Mouse (Mus musculus): Measurements from ENCODE around the gene B430306N03Rik. TPM values are rescaled to one million over a fixed set of nuclear protein-coding genes. Genes with fewer than 3 reads are reported as not detected.

The B430306N03Rik gene
- polyA plus RNA-seq, 1 experiment from 2014 or later, result not detected

GRCm38 (mm10) chr17:48280943-48281738 lies 34.8 kb upstream of the B430306N03Rik start:
- H3K4me1 ChIP-seq, result peaks cover 8% of the 10 kb centered on the region; the same call in 1 of the 2 replicates
- peak overlapping the region; percentile 56 for H3K4me2 ChIP-seq (replicated peaks)
- ATAC-seq (ENCODE audit: low FRiP score), result peak; percentile 56; the same call in 1 of the 2 replicates
- no peaks in the 10 kb centered on the region for H3K27me3 ChIP-seq
- H3K36me3 ChIP-seq, result no peaks in the 10 kb centered on the region
- H3K9me3 ChIP-seq (replicated peaks), result no peaks in the 10 kb centered on the region
- H3K9ac ChIP-seq, result peak overlapping the region; percentile 53
- WGBS, result 25% methylated on average over 18 of the region's 18 CpGs
- H3K4me3 ChIP-seq, result peak overlapping the region; percentile 30
- H3K27ac ChIP-seq, result peak overlapping the region; percentile 37; the same call in 1 of the 2 replicates

GRCm38 (mm10) chr17:48281739-48282085 lies 34.2 kb upstream of the B430306N03Rik start:
- WGBS, result 4% methylated on average over 3 of the region's 3 CpGs
- Histone ChIP-seq H3K4me2 (replicated peaks) (peak overlapping the region; percentile 56), H3K27me3 (no peaks in the 10 kb centered on the region), H3K9me3 (replicated peaks) (no peaks in the 10 kb centered on the region), H3K36me3 (no peaks in the 10 kb centered on the region), H3K9ac (peak overlapping the region; percentile 53), H3K4me3 (peak overlapping the region; percentile 30), H3K4me1 (peaks cover 8% of the 10 kb centered on the region; the same call in 1 of the 2 replicates), H3K27ac (no peak overlapping the region)
- ATAC-seq (ENCODE audit: low FRiP score), result 0 out of 2 replicates have a peak, but pooled peaks have one; percentile 16

- no peak overlapping the region for H3K27ac ChIP-seq
- no peaks in the 10 kb centered on the region for H3K27me3 ChIP-seq
- H3K36me3 ChIP-seq, result no peaks in the 10 kb centered on the region
- H3K4me2 ChIP-seq (replicated peaks), result no peak overlapping the region
- 85% methylated on average over 1 of the region's 1 CpGs for WGBS
- H3K9me3 ChIP-seq (replicated peaks), result no peaks in the 10 kb centered on the region
- no peaks in the 10 kb centered on the region for H3K4me1 ChIP-seq
- ATAC-seq (ENCODE audit: low FRiP score), result no peak
- no peak overlapping the region for H3K9ac ChIP-seq
- H3K4me3 ChIP-seq, result no peak overlapping the region
Measured at GRCm38 (mm10) chr17:48286765-48287164, 29.2 kb upstream of the B430306N03Rik start.

- Histone ChIP-seq H3K9me3 (replicated peaks) (no peaks in the 10 kb centered on the region), H3K4me1 (no peaks in the 10 kb centered on the region), H3K36me3 (no peaks in the 10 kb centered on the region), H3K4me2 (replicated peaks) (no peak overlapping the region), H3K27me3 (no peaks in the 10 kb centered on the region), H3K9ac (no peak overlapping the region), H3K27ac (no peak overlapping the region), H3K4me3 (no peak overlapping the region)
- WGBS, result 59% methylated on average over 2 of the region's 2 CpGs
- no peak for ATAC-seq (ENCODE audit: low FRiP score)
Measured at GRCm38 (mm10) chr17:48287276-48287675, 28.7 kb upstream of the B430306N03Rik start.

GRCm38 (mm10) chr17:48293500-48294194 lies 22.3 kb upstream of the B430306N03Rik start:
- no peaks in the 10 kb centered on the region for H3K4me1 ChIP-seq
- H3K36me3 ChIP-seq, result no peaks in the 10 kb centered on the region
- no peaks in the 10 kb centered on the region for H3K9me3 ChIP-seq (replicated peaks)
- H3K27me3 ChIP-seq, result no peaks in the 10 kb centered on the region
- no peak overlapping the region for H3K27ac ChIP-seq
- H3K4me3 ChIP-seq, result no peak overlapping the region
- no peak overlapping the region for H3K9ac ChIP-seq
- ATAC-seq (ENCODE audit: low FRiP score), result no peak
- no peak overlapping the region for H3K4me2 ChIP-seq (replicated peaks)
- WGBS, result 84% methylated on average over 5 of the region's 5 CpGs

- H3K4me2 ChIP-seq (replicated peaks), result no peak within 1 kb of the TSS
- no peak for ATAC-seq (ENCODE audit: low FRiP score)
Measured at GRCm38 (mm10) chr17:48299203-48299602, 16.7 kb upstream of the B430306N03Rik start, which contains the start of gene Treml2. Gene Treml2 (plus strand): TSS chr17:48299498.

GRCm38 (mm10) chr17:48299756-48300155 lies 16.2 kb upstream of the B430306N03Rik start:
- Histone ChIP-seq H3K27ac (no peak overlapping the region), H3K4me3 (no peak overlapping the region), H3K27me3 (no peaks in the 10 kb centered on the region), H3K36me3 (no peaks in the 10 kb centered on the region), H3K4me2 (replicated peaks) (no peak overlapping the region), H3K9ac (no peak overlapping the region), H3K4me1 (no peaks in the 10 kb centered on the region), H3K9me3 (replicated peaks) (no peaks in the 10 kb centered on the region)
- WGBS, result 57% methylated on average over 7 of the region's 7 CpGs
- ATAC-seq (ENCODE audit: low FRiP score), result no peak

More at GRCm38 (mm10) chr17:48299203-48299602, 16.7 kb upstream of the B430306N03Rik start, which contains the start of gene Treml2:
- no peaks in the 10 kb centered on the region for H3K4me1 ChIP-seq
- no peak within 1 kb of the TSS for H3K9ac ChIP-seq
- no peak within 1 kb of the TSS for H3K4me3 ChIP-seq
- H3K9me3 ChIP-seq (replicated peaks), result no peaks in the 10 kb centered on the region
- no peak within 1 kb of the TSS for H3K27ac ChIP-seq
- no peaks in the 10 kb centered on the region for H3K27me3 ChIP-seq
- WGBS, result 41% methylated on average over 3 of the region's 4 CpGs
- no peaks in the 10 kb centered on the region for H3K36me3 ChIP-seq

- no peak for ATAC-seq (ENCODE audit: low FRiP score)
- H3K36me3 ChIP-seq, result no peaks in the 10 kb centered on the region
- no peak overlapping the region for H3K27ac ChIP-seq
- no peak overlapping the region for H3K4me2 ChIP-seq (replicated peaks)
- no peaks in the 10 kb centered on the region for H3K9me3 ChIP-seq (replicated peaks)
- H3K4me3 ChIP-seq, result no peak overlapping the region
- WGBS, result 78% methylated on average over 7 of the region's 7 CpGs
- H3K4me1 ChIP-seq, result no peaks in the 10 kb centered on the region
- no peak overlapping the region for H3K9ac ChIP-seq
- no peaks in the 10 kb centered on the region for H3K27me3 ChIP-seq
Measured at GRCm38 (mm10) chr17:48300199-48300598, 15.7 kb upstream of the B430306N03Rik start.

- no peaks in the 10 kb centered on the region for H3K4me1 ChIP-seq
- no peak overlapping the region for H3K4me2 ChIP-seq (replicated peaks)
- 80% methylated on average over 9 of the region's 9 CpGs for WGBS
- ATAC-seq (ENCODE audit: low FRiP score), result no peak
- H3K27ac ChIP-seq, result no peak overlapping the region
- H3K4me3 ChIP-seq, result no peak overlapping the region
- H3K9ac ChIP-seq, result no peak overlapping the region
- H3K36me3 ChIP-seq, result no peaks in the 10 kb centered on the region
- no peaks in the 10 kb centered on the region for H3K27me3 ChIP-seq
- no peaks in the 10 kb centered on the region for H3K9me3 ChIP-seq (replicated peaks)
Measured at GRCm38 (mm10) chr17:48300861-48301260, 15.1 kb upstream of the B430306N03Rik start.

- H3K4me1 ChIP-seq, result no peaks in the 10 kb centered on the region
- no peak overlapping the region for H3K9ac ChIP-seq
- ATAC-seq (ENCODE audit: low FRiP score), result no peak
- no peak overlapping the region for H3K4me3 ChIP-seq
- no peaks in the 10 kb centered on the region for H3K9me3 ChIP-seq (replicated peaks)
- H3K36me3 ChIP-seq, result no peaks in the 10 kb centered on the region
- H3K4me2 ChIP-seq (replicated peaks), result no peak overlapping the region
- 85% methylated on average over 5 of the region's 5 CpGs for WGBS
- no peaks in the 10 kb centered on the region for H3K27me3 ChIP-seq
- H3K27ac ChIP-seq, result no peak overlapping the region
Measured at GRCm38 (mm10) chr17:48301792-48302191, 14.1 kb upstream of the B430306N03Rik start.

- Histone ChIP-seq H3K27me3 (no peaks in the 10 kb centered on the region), H3K36me3 (no peaks in the 10 kb centered on the region), H3K9me3 (replicated peaks) (no peaks in the 10 kb centered on the region), H3K9ac (no peak overlapping the region), H3K4me1 (no peaks in the 10 kb centered on the region), H3K27ac (no peak overlapping the region), H3K4me3 (no peak overlapping the region), H3K4me2 (replicated peaks) (no peak overlapping the region)
- ATAC-seq (ENCODE audit: low FRiP score), result no peak
- WGBS, result 78% methylated on average over 2 of the region's 2 CpGs
Measured at GRCm38 (mm10) chr17:48312124-48312523, 3.8 kb upstream of the B430306N03Rik start.

GRCm38 (mm10) chr17:48318686-48319085 lies 2.7 kb downstream of the B430306N03Rik start:
- no peaks in the 10 kb centered on the region for H3K27me3 ChIP-seq
- no peak overlapping the region for H3K27ac ChIP-seq
- no peaks in the 10 kb centered on the region for H3K36me3 ChIP-seq
- H3K4me2 ChIP-seq (replicated peaks), result no peak overlapping the region
- no peak overlapping the region for H3K9ac ChIP-seq
- H3K4me3 ChIP-seq, result no peak overlapping the region
- H3K9me3 ChIP-seq (replicated peaks), result no peaks in the 10 kb centered on the region
- no peaks in the 10 kb centered on the region for H3K4me1 ChIP-seq
- 86% methylated on average over 1 of the region's 1 CpGs for WGBS
- no peak for ATAC-seq (ENCODE audit: low FRiP score)
